9 mouse cellular contexts compared by ENCODE assay signal in genomic region chr1:63182636-63183270, GRCm38 (mm10). TPM values are rescaled to one million over a fixed set of nuclear protein-coding genes. Genes with fewer than 3 reads are reported as not detected.
A peak's percentile ranks its signal among the peaks of the same experiment; 100 is the strongest.
DNase-seq lines count a peak whose midpoint lies in the region; ATAC-seq lines count a peak whose summit lies in the region.
"Had no signal": no experiment of that assay in that cellular context is flagged by ENCODE, and none has a peak within 500 bp of the region (broad histone marks: within the 10 kb centered on the region; RNA-seq: fewer than 3 reads in every experiment).

No protein-coding gene starts in this region.

- H3K9me3 ChIP-seq in forebrain, embryonic 16.5 days (ENCODE audit: control insufficient read depth, low read length), result no peaks in the 10 kb centered on the region

- H3K27me3 ChIP-seq in forebrain, embryonic 16.5 days (replicated peaks; ENCODE audit: control insufficient read depth, insufficient read depth, low read length), result no peaks in the 10 kb centered on the region

- H3K4me2 ChIP-seq in forebrain, embryonic 16.5 days (ENCODE audit: low read length), result no peak overlapping the region

- no peak overlapping the region for H3K4me3 ChIP-seq in forebrain, embryonic 16.5 days (replicated peaks; ENCODE audit: low read length)

- no peak overlapping the region for H3K9ac ChIP-seq in forebrain, embryonic 16.5 days (replicated peaks; ENCODE audit: low read depth, low read length)

- peak; percentile 26 for DNase-seq in cerebellum, adult 11 months
- DNase-seq in cerebellum, adult 11-12 months, result no peak
- DNase-seq in A20 (ENCODE audit: low read depth, low spot score), result peak; percentile 48
- DNase-seq in c-Kit-positive CD71-positive TER-119-negative erythroid progenitor cells, embryonic 14.5 days (ENCODE audit: low read depth), result peak; percentile 40
- DNase-seq in layer of hippocampus, adult 11-12 months (ENCODE audit: low spot score), result peak; percentile 78
- peak; percentile 31 for DNase-seq in lung, postnatal 25 days (ENCODE audit: low spot score)
- DNase-seq in spleen, postnatal 4 days (ENCODE audit: low spot score in 2 of 2), result peak; percentile 26 to 69

- WGBS in forebrain, embryonic 16.5 days, result 56% methylated on average over 10 of the region's 10 CpGs

- no peak overlapping the region for H3K27ac ChIP-seq in forebrain, embryonic 16.5 days (ENCODE audit: low read length)
- H3K27ac ChIP-seq: macrophage had no signal

- ATAC-seq in forebrain, embryonic 16.5 days, result peak; percentile 11; the same call in 1 of the 2 replicates

- H3K36me3 ChIP-seq in forebrain, embryonic 16.5 days (ENCODE audit: control insufficient read depth, insufficient read depth), result peaks cover 6% of the 10 kb centered on the region

- peaks cover 12% of the 10 kb centered on the region for H3K4me1 ChIP-seq in forebrain, embryonic 16.5 days (replicated peaks; ENCODE audit: control insufficient read depth, insufficient read depth, low read length)

RNA-seq across cellular contexts. Expression of gene Ndufs1, which starts 6.1 kb away (rescaled TPM):
- 125 and 128 TPM in 2 replicates for polyA plus RNA-seq in forebrain, embryonic 16.5 days (2015; fragmentation: Nextera tagmentation; extraction: Ambion mirVana)

RNA-seq across cellular contexts. Expression of gene Eef1b2, which starts 6.1 kb away (rescaled TPM):
- polyA plus RNA-seq in forebrain, embryonic 16.5 days (2015; fragmentation: Nextera tagmentation; extraction: Ambion mirVana), result 423 and 472 TPM in 2 replicates

RNA-seq across cellular contexts. Expression of gene Gpr1, which starts 31.6 kb away (rescaled TPM):
- 0.36 and 0.56 TPM in 2 replicates for polyA plus RNA-seq in forebrain, embryonic 16.5 days (2015; fragmentation: Nextera tagmentation; extraction: Ambion mirVana)
- polyA plus RNA-seq: macrophage had no signal
